Mouse (Mus musculus) C2C12 (cell line): ENCODE data around the gene Celf2. TPM values are rescaled to one million over a fixed set of nuclear protein-coding genes. Genes with fewer than 3 reads are reported as not detected.
A peak's percentile ranks its signal among the peaks of the same experiment; 100 is the strongest.

Experiments
- H3K27me3 ChIP-seq: one replicate; pipeline ENCODE4 v1.6.1; 2011; ENCODE audit not compliant: control insufficient read depth, insufficient read depth, insufficient read length
- H3K36me3 ChIP-seq: one replicate; pipeline ENCODE4 v1.6.1; 2011; ENCODE audit not compliant: control insufficient read depth, insufficient read depth
- H3K4me3 ChIP-seq: one replicate; pipeline ENCODE4 v1.5.1; 2011; ENCODE audit warnings: mild to moderate bottlenecking, control low read depth; ENCODE audit not compliant: poor library complexity, insufficient read depth, severe bottlenecking
- H3K79me2 ChIP-seq: one replicate; pipeline ENCODE4 v1.6.1; 2011; ENCODE audit not compliant: control insufficient read depth, insufficient read depth
- H3K79me3 ChIP-seq: one replicate; pipeline ENCODE4 v1.6.1; 2011; ENCODE audit warnings: low read depth, control low read depth
- H3ac ChIP-seq: one replicate; pipeline ENCODE3; 2011; ENCODE audit warnings: low read depth; ENCODE audit not compliant: control insufficient read depth, insufficient read length
- CEBPB ChIP-seq: IDR thresholded peaks from one replicate; pipeline ENCODE4 v1.6.1; 2011; ENCODE audit warnings: low read depth, mild to moderate bottlenecking, control low read depth, moderate library complexity
- CTCF ChIP-seq: IDR thresholded peaks from one replicate; pipeline ENCODE4 v1.5.1; 2011; ENCODE audit not compliant: control insufficient read depth, insufficient read depth, insufficient read length
- FOSL1 ChIP-seq: IDR thresholded peaks from one replicate; pipeline ENCODE4 v1.8.0; 2011; ENCODE audit warnings: mild to moderate bottlenecking, low read length; ENCODE audit not compliant: poor library complexity, insufficient read depth, severe bottlenecking
- MAX ChIP-seq: IDR thresholded peaks from one replicate; pipeline ENCODE4 v1.6.1; 2011; ENCODE audit warnings: mild to moderate bottlenecking, control low read depth
- MYOD1 ChIP-seq: IDR thresholded peaks from one replicate; pipeline ENCODE4 v1.6.1; 2011; ENCODE audit warnings: low read depth; ENCODE audit not compliant: control insufficient read depth, insufficient read length
- MYOG ChIP-seq: IDR thresholded peaks from one replicate; pipeline ENCODE4 v1.6.1; 2011; ENCODE audit not compliant: control insufficient read depth, insufficient read length; ENCODE audit errors: extremely low read depth
- USF1 ChIP-seq: IDR thresholded peaks from one replicate; pipeline ENCODE4 v1.6.1; 2011; ENCODE audit warnings: low read depth, mild to moderate bottlenecking, control low read depth, moderate library complexity
- polyA plus RNA-seq: library from polyadenylated mRNA; unstranded; fragments of >200 nt; fragmentation: generic; extraction: Trizol; gene quantifications from one replicate; pipeline ENCODE4 v1.2.1, GENCODE M21; 2012; ENCODE audit warnings: missing spikeins

The Celf2 gene
- polyA plus RNA-seq, 1 experiment, result 14.3 TPM

- TF ChIP-seq MAX (no peak), CEBPB (no peak), USF1 (no peak), MYOG (no peak), FOSL1 (no peak), CTCF (no peak), MYOD1 (no peak)
- Histone ChIP-seq H3K79me3 (peaks cover 1% of the 10 kb centered on the region), H3K27me3 (no peaks in the 10 kb centered on the region)
Measured at GRCm38 (mm10) chr2:6815281-6815680, 694.1 kb downstream of the Celf2 start.

GRCm38 (mm10) chr2:6808736-6809135, 700.6 kb downstream of the Celf2 start:
- TF ChIP-seq USF1 (no peak), MYOD1 (no peak)
- Histone ChIP-seq H3K27me3 (no peaks in the 10 kb centered on the region), H3K4me3 (no peak overlapping the region)

More at GRCm38 (mm10) chr2:6815281-6815680, 694.1 kb downstream of the Celf2 start:
- no peaks in the 10 kb centered on the region for H3K79me2 ChIP-seq
- H3K4me3 ChIP-seq, result no peak overlapping the region
- H3K36me3 ChIP-seq, result no peaks in the 10 kb centered on the region
- H3ac ChIP-seq, result no peak overlapping the region

GRCm38 (mm10) chr2:6796754-6797153, 712.6 kb downstream of the Celf2 start:
- H3K36me3 ChIP-seq, result no peaks in the 10 kb centered on the region
- no peak overlapping the region for H3ac ChIP-seq
- TF ChIP-seq CTCF (no peak), MYOG (no peak), MAX (no peak), CEBPB (no peak), MYOD1 (no peak), USF1 (no peak), FOSL1 (no peak)
- H3K79me3 ChIP-seq, result peaks cover under 1% of the 10 kb centered on the region
- H3K4me3 ChIP-seq, result no peak overlapping the region
- H3K79me2 ChIP-seq, result no peaks in the 10 kb centered on the region
- no peaks in the 10 kb centered on the region for H3K27me3 ChIP-seq

More at GRCm38 (mm10) chr2:6808736-6809135, 700.6 kb downstream of the Celf2 start:
- no peaks in the 10 kb centered on the region for H3K79me2 ChIP-seq
- H3K36me3 ChIP-seq, result no peaks in the 10 kb centered on the region
- H3ac ChIP-seq, result no peak overlapping the region
- no peaks in the 10 kb centered on the region for H3K79me3 ChIP-seq

- peaks cover 2% of the 10 kb centered on the region for H3K79me3 ChIP-seq
- no peak overlapping the region for H3K4me3 ChIP-seq
- no peaks in the 10 kb centered on the region for H3K36me3 ChIP-seq
- H3ac ChIP-seq, result no peak overlapping the region
- no peaks in the 10 kb centered on the region for H3K27me3 ChIP-seq
- H3K79me2 ChIP-seq, result no peaks in the 10 kb centered on the region
- TF ChIP-seq CTCF (no peak), MYOG (no peak), FOSL1 (no peak), USF1 (no peak), MAX (no peak), MYOD1 (no peak), CEBPB (no peak)
Measured at GRCm38 (mm10) chr2:6795995-6796588, 713.3 kb downstream of the Celf2 start.

GRCm38 (mm10) chr2:6794858-6795257, 714.5 kb downstream of the Celf2 start:
- Histone ChIP-seq H3K36me3 (no peaks in the 10 kb centered on the region), H3K79me2 (no peaks in the 10 kb centered on the region), H3K27me3 (no peaks in the 10 kb centered on the region), H3K4me3 (no peak overlapping the region), H3ac (no peak overlapping the region), H3K79me3 (peaks cover 2% of the 10 kb centered on the region)
- TF ChIP-seq MAX (no peak), MYOD1 (peak; percentile 54)

GRCm38 (mm10) chr2:6790876-6791275, 718.5 kb downstream of the Celf2 start:
- H3K79me2 ChIP-seq, result no peaks in the 10 kb centered on the region
- no peaks in the 10 kb centered on the region for H3K27me3 ChIP-seq
- no peak overlapping the region for H3K4me3 ChIP-seq
- H3K36me3 ChIP-seq, result no peaks in the 10 kb centered on the region
- H3K79me3 ChIP-seq, result peaks cover 2% of the 10 kb centered on the region
- H3ac ChIP-seq, result no peak overlapping the region
- TF ChIP-seq CTCF, result no peak
- no peak for TF ChIP-seq MYOG
- no peak for TF ChIP-seq USF1
- TF ChIP-seq MAX, result no peak
- TF ChIP-seq CEBPB, result no peak
- TF ChIP-seq FOSL1, result no peak
- no peak for TF ChIP-seq MYOD1
